Mouse (Mus musculus) MEL (cell line): ENCODE measurements around the gene Gm10320. TPM values are rescaled to one million over a fixed set of nuclear protein-coding genes. Genes with fewer than 3 reads are reported as not detected.

Experiments
- DNase-seq: peaks from one replicate; pipeline ENCODE4 v3.0.0; 2011; ENCODE audit warnings: low read depth, low spot score
- H3K27ac ChIP-seq: 2 replicates; pipeline ENCODE4 v1.5.1; 2012; ENCODE audit warnings: low read depth, mild to moderate bottlenecking, control low read depth, low read length, moderate library complexity; ENCODE audit not compliant: control insufficient read depth
- H3K27me3 ChIP-seq, 2 experiments: fragments of 150-350 bp in 1 of 2; sonication (generic) in 1 of 2; 2 replicates each; pipeline ENCODE4 v1.6.1; 2012; ENCODE audit warnings: low read length in 2 of 2, mild to moderate bottlenecking in 2 of 2, improper control_type of control experiment in 1 of 2, moderate library complexity in 1 of 2; ENCODE audit not compliant: insufficient read depth in 2 of 2, control insufficient read depth in 1 of 2
- H3K36me3 ChIP-seq, 2 experiments: 2 replicates each; pipeline ENCODE4 v1.6.1; 2012 to 2014; ENCODE audit warnings: low read length in 2 of 2, improper control_type of control experiment in 1 of 2, inconsistent platforms in 1 of 2, mild to moderate bottlenecking in 1 of 2; ENCODE audit not compliant: insufficient read depth in 2 of 2, control insufficient read depth in 1 of 2
- H3K4me1 ChIP-seq, 2 experiments: fragments of 150-350 bp in 1 of 2; sonication (generic) in 1 of 2; 2 replicates each; pipeline ENCODE4 v1.6.1; 2012; ENCODE audit warnings: low read length in 2 of 2, improper control_type of control experiment in 1 of 2, mild to moderate bottlenecking in 1 of 2; ENCODE audit not compliant: insufficient read depth in 2 of 2, control insufficient read depth in 1 of 2
- H3K4me3 ChIP-seq, 2 experiments: fragments of 150-350 bp in 1 of 2; sonication (generic) in 1 of 2; 2 replicates each; pipeline ENCODE4 v1.5.1; 2012; ENCODE audit warnings: low read depth in 2 of 2, low read length in 2 of 2, mild to moderate bottlenecking in 2 of 2, moderate library complexity in 2 of 2, control low read depth in 1 of 2, improper control_type of control experiment in 1 of 2; ENCODE audit not compliant: control insufficient read depth in 1 of 2, insufficient read depth in 1 of 2
- H3K79me2 ChIP-seq: 2 replicates; pipeline ENCODE4 v1.6.1; 2012; ENCODE audit warnings: mild to moderate bottlenecking, low read length, moderate library complexity; ENCODE audit not compliant: control insufficient read depth, poor library complexity, insufficient read depth
- H3K9ac ChIP-seq: 2 replicates; pipeline ENCODE4 v1.6.1; 2012; ENCODE audit warnings: low read depth, mild to moderate bottlenecking, control low read depth, low read length, moderate library complexity; ENCODE audit not compliant: control insufficient read depth, poor library complexity, severe bottlenecking
- H3K9me3 ChIP-seq: fragments of 150-350 bp; sonication (generic); replicated peaks from 2 replicates; pipeline ENCODE4 v1.6.1; 2012; ENCODE audit warnings: mild to moderate bottlenecking, low read length, improper control_type of control experiment, moderate library complexity; ENCODE audit not compliant: insufficient read depth
- BHLHE40 ChIP-seq: IDR thresholded peaks from 2 replicates; pipeline ENCODE4 v1.6.1; 2012; ENCODE audit warnings: low read depth, mild to moderate bottlenecking, inconsistent platforms, low read length, improper control_type of control experiment, borderline replicate concordance
- CHD1 ChIP-seq: IDR thresholded peaks from 2 replicates; pipeline ENCODE4 v1.6.1; 2012; ENCODE audit warnings: low read depth, mild to moderate bottlenecking, inconsistent platforms, low read length, improper control_type of control experiment
- CTCF ChIP-seq, 3 experiments: IDR thresholded peaks in 2 of 3; conservative IDR thresholded peaks in 1 of 3; 2 replicates each; pipeline ENCODE4 v1.5.1; 2011 to 2012; ENCODE audit warnings: low read length in 3 of 3, low read depth in 2 of 3, mild to moderate bottlenecking in 2 of 3, improper control_type of control experiment in 1 of 3, inconsistent platforms in 1 of 3, mixed read lengths in 1 of 3, moderate library complexity in 1 of 3; ENCODE audit not compliant: control insufficient read depth in 1 of 3, insufficient read depth in 1 of 3, poor library complexity in 1 of 3, severe bottlenecking in 1 of 3
- ELF1 ChIP-seq: IDR thresholded peaks from 2 replicates; pipeline ENCODE4 v1.6.1; 2014; ENCODE audit warnings: low read depth, mild to moderate bottlenecking, inconsistent platforms, low read length, improper control_type of control experiment, moderate library complexity
- ETS1 ChIP-seq: IDR thresholded peaks from 2 replicates; pipeline ENCODE4 v1.6.1; 2012; ENCODE audit warnings: low read depth, mild to moderate bottlenecking, inconsistent platforms, low read length, improper control_type of control experiment, moderate library complexity
- MAZ ChIP-seq: IDR thresholded peaks from 2 replicates; pipeline ENCODE4 v1.6.1; 2012; ENCODE audit warnings: low read depth, mild to moderate bottlenecking, inconsistent platforms, low read length, improper control_type of control experiment
- MEF2A ChIP-seq: IDR thresholded peaks from 2 replicates; pipeline ENCODE4 v1.6.1; 2014; ENCODE audit warnings: low read depth, mild to moderate bottlenecking, inconsistent platforms, low read length, improper control_type of control experiment; ENCODE audit not compliant: poor library complexity, insufficient replicate concordance, severe bottlenecking; ENCODE audit errors: extremely low read depth
- MYB ChIP-seq: IDR thresholded peaks from 2 replicates; pipeline ENCODE4 v1.6.1; 2011; ENCODE audit warnings: mild to moderate bottlenecking, low read depth, low read length, improper control_type of control experiment
- MYC ChIP-seq: IDR thresholded peaks from 2 replicates; pipeline ENCODE4 v1.6.1; 2011; ENCODE audit warnings: low read depth, mild to moderate bottlenecking, low read length, improper control_type of control experiment, moderate library complexity
- NELFE ChIP-seq: IDR thresholded peaks from 2 replicates; pipeline ENCODE4 v1.6.1; 2011; ENCODE audit warnings: low read depth, low read length, improper control_type of control experiment
- POLR2A ChIP-seq, 2 experiments: IDR thresholded peaks; 2 replicates each; pipeline ENCODE4 v1.6.1; 2011 to 2012; ENCODE audit warnings: low read length in 2 of 2, mild to moderate bottlenecking in 2 of 2, control low read depth in 1 of 2, improper control_type of control experiment in 1 of 2, low read depth in 1 of 2, moderate library complexity in 1 of 2; ENCODE audit not compliant: control insufficient read depth in 1 of 2, insufficient read depth in 1 of 2, poor library complexity in 1 of 2
- POLR2AphosphoS2 ChIP-seq: IDR thresholded peaks from 2 replicates; pipeline ENCODE4 v1.6.1; 2011; ENCODE audit warnings: low read length, improper control_type of control experiment
- TAL1 ChIP-seq: IDR thresholded peaks from 2 replicates; pipeline ENCODE4 v1.6.1; 2012; ENCODE audit warnings: mild to moderate bottlenecking, inconsistent platforms, low read length, moderate library complexity, mixed read lengths
- TBP ChIP-seq: IDR thresholded peaks from 2 replicates; pipeline ENCODE4 v1.8.0; 2011; ENCODE audit warnings: low read depth, low read length, improper control_type of control experiment
- TCF12 ChIP-seq: IDR thresholded peaks from 2 replicates; pipeline ENCODE4 v1.6.1; 2014; ENCODE audit warnings: low read depth, mild to moderate bottlenecking, inconsistent platforms, low read length, improper control_type of control experiment, moderate library complexity
- UBTF ChIP-seq: IDR thresholded peaks from 2 replicates; pipeline ENCODE4 v1.6.1; 2012; ENCODE audit warnings: low read depth, mild to moderate bottlenecking, inconsistent platforms, low read length, improper control_type of control experiment, moderate library complexity, borderline replicate concordance; ENCODE audit not compliant: insufficient read depth
- ZC3H11A ChIP-seq: IDR thresholded peaks from 2 replicates; pipeline ENCODE4 v1.6.1; 2012; ENCODE audit warnings: low read depth, mild to moderate bottlenecking, inconsistent platforms, low read length, improper control_type of control experiment
- ZMIZ1 ChIP-seq: IDR thresholded peaks from 2 replicates; pipeline ENCODE4 v1.6.1; 2012; ENCODE audit warnings: low read depth, mild to moderate bottlenecking, inconsistent platforms, low read length, improper control_type of control experiment, moderate library complexity
- ZNF384 ChIP-seq: IDR thresholded peaks from 2 replicates; pipeline ENCODE4 v1.6.1; 2012; ENCODE audit warnings: low read depth, mild to moderate bottlenecking, inconsistent platforms, low read length, improper control_type of control experiment
- polyA plus RNA-seq, 2 experiments: library from polyadenylated mRNA; stranded (reverse) in 1 of 2; unstranded in 1 of 2; fragments of >175 nt in 1 of 2; fragments of >200 nt in 1 of 2; gene quantifications; 2 replicates each; pipeline versions ENCODE4 v1.2.1 to v1.2.4; 2012; ENCODE audit warnings: low replicate concordance in 2 of 2, low read depth in 1 of 2; ENCODE audit not compliant: insufficient read length in 2 of 2, insufficient read depth in 1 of 2, missing spikeins in 1 of 2
- total RNA-seq: library from RNA; depleted of rRNA; stranded (reverse); fragments of 300-350 nt; gene quantifications from 2 replicates; pipeline ENCODE4 v1.2.3, GENCODE M21; 2012

The Gm10320 gene
- total and polyA plus RNA-seq, 3 experiments = 0.29 to 10.5 TPM; not detected in 1

GRCm38 (mm10) chr13:98504181-98504660 is 12.4 kb upstream of the Gm10320 start:
- no peak overlapping the region for H3K4me3 ChIP-seq
- H3K36me3 ChIP-seq = no peaks in the 10 kb centered on the region
- H3K27ac ChIP-seq = no peak overlapping the region
- H3K79me2 ChIP-seq = no peaks in the 10 kb centered on the region
- no peak for DNase-seq
- no peaks in the 10 kb centered on the region for H3K27me3 ChIP-seq
- TF ChIP-seq BHLHE40 (no peak), TCF12 (no peak), CTCF (IDR thresholded peaks at IDR 0.05 in 2 of 3, conservative IDR thresholded peaks at IDR 0.05 in 1 of 3; ENCODE audit: control insufficient read depth in 1 of 3, insufficient read depth in 1 of 3, low read depth in 2 of 3, low read length in 3 of 3, poor library complexity in 1 of 3, severe bottlenecking in 1 of 3) (no peak), NELFE (no peak), ELF1 (no peak), MYC (no peak), UBTF (no peak), ZNF384 (no peak), TBP (no peak), ETS1 (no peak), POLR2AphosphoS2 (no peak), CHD1 (no peak), MYB (no peak), ZMIZ1 (no peak), MAZ (no peak)
- no peaks in the 10 kb centered on the region for H3K4me1 ChIP-seq
- no peak overlapping the region for H3K9ac ChIP-seq
- no peaks in the 10 kb centered on the region for H3K9me3 ChIP-seq

DNA sequence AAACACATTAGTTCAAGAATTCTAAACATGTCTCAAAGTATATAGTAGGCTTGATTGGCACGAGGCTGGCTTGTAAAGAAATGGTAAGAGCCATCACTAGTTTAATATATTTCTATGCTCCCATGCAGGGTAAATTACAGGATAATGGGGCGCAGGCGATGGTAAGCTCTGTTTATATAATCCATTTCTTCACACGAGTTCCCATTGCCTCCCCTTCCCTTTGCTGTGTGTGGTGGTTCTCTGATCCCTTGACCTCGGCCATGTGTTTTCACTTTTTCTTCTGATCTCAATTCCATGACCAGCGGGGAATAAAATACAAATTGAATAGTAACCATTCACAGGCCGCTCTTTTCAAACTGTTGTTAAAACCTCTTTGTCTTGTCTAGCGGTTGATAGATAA is 11.8 kb upstream of the Gm10320 start:
- Histone ChIP-seq H3K79me2 (no peaks in the 10 kb centered on the region), H3K4me3 (no peak overlapping the region), H3K4me1 (no peaks in the 10 kb centered on the region), H3K27me3 (no peaks in the 10 kb centered on the region), H3K9ac (no peak overlapping the region), H3K27ac (no peak overlapping the region), H3K9me3 (no peaks in the 10 kb centered on the region), H3K36me3 (no peaks in the 10 kb centered on the region)
- TF ChIP-seq MEF2A (no peak), TAL1 (no peak), ZC3H11A (no peak), NELFE (no peak), POLR2A (IDR thresholded peaks at IDR 0.05; ENCODE audit: control insufficient read depth in 1 of 2, insufficient read depth in 1 of 2, low read depth in 1 of 2, low read length in 2 of 2, poor library complexity in 1 of 2) (no peak)
- no peak for DNase-seq
